Mouse (Mus musculus) B cell, adult 2 months (primary cell): ENCODE data around the gene Chd2.
"Not testable (repeated sequence)": the region's sequence is repeated elsewhere in the genome, so short reads cannot be mapped to it uniquely, and the experiment has no call there.

Source experiments
- DNase-seq, 2 experiments: peaks; one replicate each; pipeline ENCODE4 v3.0.0; 2022

The Chd2 gene

GRCm38 (mm10) chr7:73541412-73542130 is at the start of gene Chd2:
TSS of gene Chd2 (minus strand) at chr7:73541830.
- DNase-seq, result peak; percentile 86

DNA sequence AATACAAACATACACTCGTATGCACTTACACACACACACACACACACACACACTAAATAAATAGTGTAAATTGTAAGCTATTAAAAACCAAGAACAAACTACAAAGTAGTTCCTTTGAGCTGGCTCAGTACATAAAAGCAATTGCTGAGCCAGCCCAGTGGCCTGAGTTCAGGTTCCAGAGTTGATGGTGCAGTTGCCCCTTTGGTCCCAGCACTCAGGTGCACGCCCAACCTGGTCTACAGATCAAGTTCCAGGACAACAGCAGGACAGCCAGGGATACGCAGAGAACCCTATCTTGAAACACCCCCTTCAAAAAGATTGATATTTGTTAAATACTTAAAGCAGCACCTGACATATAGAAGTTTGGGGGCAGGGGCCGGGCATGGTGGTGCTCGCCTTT is 49.1 kb upstream of the Chd2 start:
- DNase-seq, result no peak

DNA sequence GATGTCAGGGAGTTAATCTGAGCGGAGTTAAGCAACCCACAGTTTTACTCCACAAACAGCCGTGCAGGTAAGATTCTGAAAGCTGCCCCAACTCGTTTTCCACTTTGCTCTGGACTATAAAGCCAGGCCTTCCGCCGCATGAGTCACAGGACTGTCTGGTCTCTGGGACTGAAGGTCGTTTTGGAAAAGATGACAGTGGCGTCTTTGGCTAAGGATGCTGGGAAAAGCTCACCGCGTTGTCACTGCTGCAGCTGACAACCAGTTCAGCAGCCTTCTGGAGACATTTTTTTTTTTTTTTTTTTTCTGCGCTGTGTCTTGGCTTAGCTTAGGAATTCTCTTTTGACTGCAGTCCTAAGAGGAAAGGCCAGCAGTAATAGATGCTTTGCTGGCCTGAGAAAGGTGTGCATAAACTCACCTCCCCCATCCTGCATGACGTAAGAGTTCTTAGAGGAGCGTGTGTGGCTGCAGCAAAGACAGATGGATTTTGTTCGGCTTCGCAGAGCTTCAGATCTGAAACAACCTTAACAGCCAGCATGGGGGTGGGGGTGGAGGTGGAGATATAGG is 47.7 kb upstream of the Chd2 start:
- DNase-seq, result no peak

GRCm38 (mm10) chr7:73588351-73588906 is 46.8 kb upstream of the Chd2 start:
- no peak for DNase-seq

DNA sequence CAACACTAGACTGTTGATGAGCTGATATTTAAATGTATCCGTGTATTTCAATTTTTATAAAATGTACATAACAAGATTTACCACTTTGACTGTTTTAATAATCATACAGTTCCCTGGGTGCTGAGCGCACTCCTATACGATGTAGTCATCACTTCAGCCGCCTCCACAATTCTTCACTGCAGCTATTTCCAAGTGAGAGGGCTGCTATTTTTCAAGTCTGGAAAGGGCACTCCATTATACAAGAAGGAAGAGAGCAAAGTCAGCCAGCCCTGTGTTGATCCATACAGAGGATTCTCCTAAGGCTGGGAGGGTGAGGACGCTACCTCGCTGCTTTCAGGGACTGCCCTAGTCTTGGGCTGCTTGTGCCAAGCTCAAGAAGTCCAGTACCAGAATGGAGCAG is 45.1 kb upstream of the Chd2 start:
- no peak for DNase-seq

DNA sequence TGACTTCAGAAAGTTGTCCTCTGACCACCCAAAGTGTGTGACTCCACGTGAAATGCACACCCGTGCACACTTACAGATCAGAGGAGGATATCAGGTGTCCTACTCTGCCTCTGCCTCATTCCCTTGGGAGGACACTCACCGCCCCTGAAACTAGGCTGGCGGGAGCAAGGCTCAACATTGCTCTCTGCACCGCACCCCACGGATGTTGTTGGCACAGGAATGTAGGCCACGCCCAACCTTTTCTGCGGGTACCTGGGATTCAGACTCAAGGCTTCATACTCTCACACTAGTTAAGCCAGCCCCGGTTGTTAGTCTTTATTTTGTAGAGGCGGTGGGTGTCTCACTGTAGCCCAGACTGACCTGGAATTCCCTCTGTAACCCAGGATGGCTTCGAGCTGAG is 44.6 kb upstream of the Chd2 start:
- no peak for DNase-seq

GRCm38 (mm10) chr7:73585114-73586032 is 43.7 kb upstream of the Chd2 start:
- DNase-seq, result no peak

GRCm38 (mm10) chr7:73584009-73584995 is 42.7 kb upstream of the Chd2 start:
- DNase-seq, result peak; percentile 79 to 81

- DNase-seq, result no peak
Measured at GRCm38 (mm10) chr7:73583400-73583799, 41.8 kb upstream of the Chd2 start.

DNA sequence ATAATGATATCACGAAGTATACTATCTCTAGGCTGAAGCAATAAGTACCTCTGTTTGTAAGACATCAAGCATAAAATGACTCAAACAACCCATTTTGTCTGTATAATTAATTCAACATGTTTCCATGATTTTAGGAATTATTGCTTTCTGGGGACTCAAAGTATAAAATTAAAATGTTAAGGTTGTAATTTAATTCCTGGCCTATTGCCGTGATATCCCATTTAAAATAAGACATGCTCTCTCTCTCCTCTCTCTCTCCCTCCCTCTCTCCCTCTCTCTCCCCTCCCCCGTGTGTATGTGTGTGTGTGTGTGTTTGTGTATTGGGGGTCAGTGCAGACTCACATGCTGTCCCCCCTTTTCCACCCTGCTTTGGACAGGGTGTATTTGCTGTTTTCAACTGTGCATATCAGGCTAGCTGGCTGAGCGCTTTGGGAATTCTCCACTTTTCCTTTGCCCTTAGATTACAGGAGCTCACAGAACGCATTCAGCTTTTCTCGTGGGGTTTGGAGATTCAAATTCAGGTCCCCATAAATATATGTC is 40.3 kb upstream of the Chd2 start:
- DNase-seq, result no peak

DNA sequence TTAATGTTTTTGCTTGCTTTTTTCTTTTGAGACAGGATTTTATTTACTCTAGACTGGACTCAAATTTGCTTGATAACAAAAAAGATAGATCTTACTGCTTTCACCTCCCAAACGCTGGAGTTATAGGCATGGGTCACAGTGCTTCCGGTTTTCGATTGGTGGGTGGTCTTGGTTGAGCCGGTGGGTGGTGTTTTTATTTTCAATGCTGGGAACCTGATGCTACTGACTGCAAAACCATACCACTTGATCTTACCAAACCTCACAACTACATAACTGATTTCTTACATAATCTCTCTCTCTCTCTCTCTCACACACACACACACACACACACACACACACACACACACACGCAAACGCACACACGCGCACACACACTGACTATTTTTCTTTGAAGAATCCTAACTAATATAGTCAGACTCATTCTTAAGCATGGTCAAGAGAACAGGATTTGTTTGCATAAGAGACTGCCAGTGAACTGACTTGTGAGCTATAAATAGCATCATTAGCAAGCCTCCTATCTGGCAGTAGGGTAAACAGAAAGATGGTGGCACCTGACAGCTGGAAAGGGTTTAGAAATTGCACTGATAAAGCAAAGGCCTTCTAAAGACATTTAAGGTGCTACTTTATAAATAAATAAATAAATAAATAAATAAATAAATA is 37.6 kb upstream of the Chd2 start:
- no peak for DNase-seq

- no peak for DNase-seq
Measured at GRCm38 (mm10) chr7:73577888-73578421, 36.3 kb upstream of the Chd2 start.

GRCm38 (mm10) chr7:73576101-73576936 is 34.7 kb upstream of the Chd2 start:
- no peak for DNase-seq

- DNase-seq, result no peak
Measured at GRCm38 (mm10) chr7:73575257-73575656, 33.6 kb upstream of the Chd2 start.

- not testable (repeated sequence) for DNase-seq
Measured at GRCm38 (mm10) chr7:73574673-73575072, 33.0 kb upstream of the Chd2 start.

- DNase-seq, result peak; percentile 47 to 56
Measured at GRCm38 (mm10) chr7:73572571-73572970, 30.9 kb upstream of the Chd2 start.

- no peak for DNase-seq
Measured at GRCm38 (mm10) chr7:73568801-73569403, 27.3 kb upstream of the Chd2 start.

GRCm38 (mm10) chr7:73567754-73568161 is 26.1 kb upstream of the Chd2 start:
- no peak for DNase-seq

DNA sequence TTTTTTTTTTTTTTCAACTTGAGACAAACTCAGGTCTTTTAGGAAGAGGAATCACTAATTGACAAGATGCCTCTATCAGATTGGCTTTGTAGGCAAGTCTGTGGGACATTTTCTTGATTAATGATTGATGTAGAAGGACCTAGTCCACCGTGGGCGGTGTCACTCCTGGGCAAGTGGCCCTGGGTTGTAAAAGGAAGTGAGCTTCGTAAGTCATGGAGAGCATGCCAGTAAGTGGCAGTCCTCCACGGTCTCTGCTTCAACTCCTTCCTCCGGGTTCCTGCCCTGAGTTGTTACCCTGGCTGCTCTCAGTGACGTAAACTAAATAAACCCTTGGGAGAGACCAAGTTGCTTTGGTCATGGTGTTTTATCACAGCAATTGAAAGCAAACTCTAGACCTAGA is 22.5 kb upstream of the Chd2 start:
- DNase-seq, result no peak
